Mouse (Mus musculus): ENCODE measurements around the gene Plekhm2.

GRCm38 (mm10) chr4:141672325-141672724 is 7.6 kb upstream of the Plekhm2 start:
- TF ChIP-seq CTCF (IDR thresholded peaks at IDR 0.05; ENCODE audit: control insufficient read depth, insufficient read depth, low read length) (no peak), POLR2A (IDR thresholded peaks at IDR 0.05; ENCODE audit: borderline replicate concordance, control insufficient read depth, low read depth, low read length) (no peak)
